ENCODE assay signal across 8 mouse cellular contexts in the genomic region with DNA sequence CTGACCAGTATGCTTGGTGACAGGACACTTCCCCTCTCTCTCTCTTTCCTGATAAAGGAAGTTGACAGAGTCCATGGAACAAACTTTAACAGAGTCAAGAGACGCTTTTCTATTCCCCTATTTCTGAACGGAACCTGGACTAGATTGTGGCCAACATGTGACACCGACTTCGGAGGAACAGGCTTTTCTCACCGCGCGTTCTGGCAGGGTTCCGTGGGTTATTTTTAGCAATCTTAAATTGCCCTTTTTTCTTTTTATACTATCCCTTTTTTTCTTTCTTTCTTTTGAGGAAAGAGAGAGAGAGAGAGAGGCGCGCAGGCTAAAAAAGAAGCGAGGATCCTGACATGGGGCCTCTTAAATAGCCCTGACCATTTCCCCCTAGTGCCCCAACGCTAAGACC. TPM values are rescaled to one million over a fixed set of nuclear protein-coding genes. Genes with fewer than 3 reads are reported as not detected.
DNase-seq lines count a peak whose midpoint lies in the region; ATAC-seq and TF ChIP-seq lines count a peak whose summit lies in the region.

No protein-coding gene starts in this region.

- no peak for DNase-seq in lung, postnatal 10 days
- DNase-seq in forebrain, embryonic 14.5 days (ENCODE audit: low spot score): no peak
- no peak for DNase-seq in adrenal gland, postnatal 36 days
- DNase-seq in adrenal gland, adult 18-20 months (ENCODE audit: low spot score in 2 of 2): no peak
- no peak for DNase-seq in thymus, adult 18-20 months

- ATAC-seq in lung, embryonic 16.5 days (ENCODE audit: low read depth): no peak
- no peak for ATAC-seq in forebrain, embryonic 14.5 days
- no peak for ATAC-seq in limb, embryonic 13.5 days (ENCODE audit: low FRiP score, low read depth)

- H3K9me3 ChIP-seq in lung, embryonic 16.5 days (ENCODE audit: control insufficient read depth, low read length): no peaks in the 10 kb centered on the region
- H3K9me3 ChIP-seq in forebrain, embryonic 14.5 days (replicated peaks; ENCODE audit: control insufficient read depth, low read length): no peaks in the 10 kb centered on the region
- no peaks in the 10 kb centered on the region for H3K9me3 ChIP-seq in limb, embryonic 13.5 days

- TF ChIP-seq CTCF in small intestine, adult 2 months (IDR thresholded peaks at IDR 0.05; ENCODE audit: extremely low read depth, insufficient read length, insufficient replicate concordance, low read depth, low read length): no peak

- 2% methylated on average over 12 of the region's 12 CpGs for WGBS in lung, embryonic 16.5 days
- under 1% methylated on average over 12 of the region's 12 CpGs for WGBS in forebrain, embryonic 14.5 days
- 5% methylated on average over 12 of the region's 12 CpGs for WGBS in limb, embryonic 13.5 days
- 26% methylated on average over 12 of the region's 12 CpGs for WGBS in small intestine, adult 2 months

- peak overlapping the region; percentile 91 for H3K9ac ChIP-seq in lung, embryonic 16.5 days (ENCODE audit: low read length)
- H3K9ac ChIP-seq in forebrain, embryonic 14.5 days (ENCODE audit: low read length): peak overlapping the region; percentile 91
- H3K9ac ChIP-seq in limb, embryonic 13.5 days: peak overlapping the region; percentile 89

- no peaks in the 10 kb centered on the region for H3K36me3 ChIP-seq in lung, embryonic 16.5 days (ENCODE audit: control insufficient read depth, insufficient read depth, low read length)
- H3K36me3 ChIP-seq in forebrain, embryonic 14.5 days (ENCODE audit: control insufficient read depth, insufficient read depth, low read length): no peaks in the 10 kb centered on the region
- no peaks in the 10 kb centered on the region for H3K36me3 ChIP-seq in limb, embryonic 13.5 days
- no peaks in the 10 kb centered on the region for H3K36me3 ChIP-seq in small intestine, adult 2 months (ENCODE audit: control insufficient read depth, insufficient read depth, low read length)

- H3K4me1 ChIP-seq in lung, embryonic 16.5 days (replicated peaks; ENCODE audit: control insufficient read depth, insufficient read depth, low read length): peaks cover 46% of the 10 kb centered on the region
- H3K4me1 ChIP-seq in forebrain, embryonic 14.5 days (ENCODE audit: control insufficient read depth, insufficient read depth, low read length): peaks cover 44% of the 10 kb centered on the region
- peaks cover 58% of the 10 kb centered on the region for H3K4me1 ChIP-seq in limb, embryonic 13.5 days
- H3K4me1 ChIP-seq in small intestine, adult 2 months (ENCODE audit: control insufficient read depth, insufficient read depth, insufficient read length, low read length): peaks cover 14% of the 10 kb centered on the region

- H3K4me3 ChIP-seq in lung, embryonic 16.5 days (ENCODE audit: low read length): peak overlapping the region; percentile 72
- peak overlapping the region; percentile 70 for H3K4me3 ChIP-seq in forebrain, embryonic 14.5 days (ENCODE audit: low read depth, low read length)
- H3K4me3 ChIP-seq in limb, embryonic 13.5 days: peak overlapping the region; percentile 77
- H3K4me3 ChIP-seq in small intestine, adult 2 months (ENCODE audit: low read depth, low read length): peak overlapping the region; percentile 64

- H3K4me2 ChIP-seq in lung, embryonic 16.5 days (ENCODE audit: low read depth, low read length): peak overlapping the region; percentile 98
- H3K4me2 ChIP-seq in forebrain, embryonic 14.5 days (ENCODE audit: low read length): peak overlapping the region; percentile 100
- H3K4me2 ChIP-seq in limb, embryonic 13.5 days (replicated peaks): peak overlapping the region; percentile 100

- H3K27me3 ChIP-seq in lung, embryonic 16.5 days (ENCODE audit: control insufficient read depth, insufficient read depth, low read depth, low read length): no peaks in the 10 kb centered on the region
- no peaks in the 10 kb centered on the region for H3K27me3 ChIP-seq in forebrain, embryonic 14.5 days (replicated peaks; ENCODE audit: control insufficient read depth, insufficient read depth, low read length)
- no peaks in the 10 kb centered on the region for H3K27me3 ChIP-seq in limb, embryonic 13.5 days
- peaks cover 9% of the 10 kb centered on the region; the same call in 1 of the 2 replicates for H3K27me3 ChIP-seq in small intestine, adult 2 months (ENCODE audit: control insufficient read depth, insufficient read depth, low read length)

- no peak for TF ChIP-seq POLR2A in small intestine, adult 2 months (IDR thresholded peaks at IDR 0.05; ENCODE audit: low read depth, low read length)

- no peak overlapping the region; the same call in 1 of the 2 replicates for H3K27ac ChIP-seq in lung, embryonic 16.5 days (ENCODE audit: low read length)
- no peak overlapping the region for H3K27ac ChIP-seq in forebrain, embryonic 14.5 days (ENCODE audit: low read depth, low read length)
- H3K27ac ChIP-seq in limb, embryonic 13.5 days: no peak overlapping the region
- H3K27ac ChIP-seq in small intestine, adult 2 months (ENCODE audit: insufficient read depth, low read depth, low read length): no peak overlapping the region

RNA-seq across cellular contexts. Expression of a gene that starts 0.7 kb away (rescaled TPM):
- 19.4 and 20.0 TPM in 2 replicates for polyA plus RNA-seq in lung, embryonic 16.5 days (2015; fragmentation: Nextera tagmentation; extraction: Ambion mirVana)
- polyA plus RNA-seq in forebrain, embryonic 14.5 days (2014; fragmentation: Nextera tagmentation; extraction: Ambion mirVana): 24.6 and 35.8 TPM in 2 replicates
- polyA plus RNA-seq in limb, embryonic 13.5 days (2015; fragmentation: Nextera tagmentation; extraction: Ambion mirVana): 25.1 and 27.2 TPM in 2 replicates
- 4.3 and 5.0 TPM in 2 replicates for polyA plus RNA-seq in small intestine, adult 2 months (2012; rRNA removed)
- 10 to 100 TPM; 14.3 to 15.9 TPM for total RNA-seq in adrenal gland, postnatal 36 days (2021)
- 10 to 100 TPM; 17.7 to 30.8 TPM for total RNA-seq in adrenal gland, adult 18-20 months (2021)

RNA-seq across cellular contexts. Expression of a gene that starts 0.8 kb away (rescaled TPM):
- polyA plus RNA-seq in lung, embryonic 16.5 days (2015; fragmentation: Nextera tagmentation; extraction: Ambion mirVana): 6.3 and 9.2 TPM in 2 replicates
- polyA plus RNA-seq in forebrain, embryonic 14.5 days (2014; fragmentation: Nextera tagmentation; extraction: Ambion mirVana): 11.0 and 12.5 TPM in 2 replicates
- 4.8 and 6.8 TPM in 2 replicates for polyA plus RNA-seq in limb, embryonic 13.5 days (2015; fragmentation: Nextera tagmentation; extraction: Ambion mirVana)
- 0.18 and 0.20 TPM in 2 replicates for polyA plus RNA-seq in small intestine, adult 2 months (2012; rRNA removed)
- under 1 TPM; 0.40 to 0.66 TPM for total RNA-seq in adrenal gland, postnatal 36 days (2021)
- 1 to 10 TPM; 1.2 to 1.3 TPM for total RNA-seq in adrenal gland, adult 18-20 months (2021)

RNA-seq across cellular contexts. Expression of a gene that starts 40.1 kb away (rescaled TPM):
- 77.7 and 78.1 TPM in 2 replicates for polyA plus RNA-seq in lung, embryonic 16.5 days (2015; fragmentation: Nextera tagmentation; extraction: Ambion mirVana)
- polyA plus RNA-seq in forebrain, embryonic 14.5 days (2014; fragmentation: Nextera tagmentation; extraction: Ambion mirVana): 28.3 and 45.5 TPM in 2 replicates
- 67.1 and 69.9 TPM in 2 replicates for polyA plus RNA-seq in limb, embryonic 13.5 days (2015; fragmentation: Nextera tagmentation; extraction: Ambion mirVana)
- polyA plus RNA-seq in small intestine, adult 2 months (2012; rRNA removed): 35.8 TPM in 2 replicates
- total RNA-seq in adrenal gland, postnatal 36 days (2021): 100 to 1,000 TPM in 1 of 2 experiments, 10 to 100 TPM in 1; 95.1 to 103 TPM
- 100 to 1,000 TPM; 106 to 107 TPM for total RNA-seq in adrenal gland, adult 18-20 months (2021)
